Mouse (Mus musculus) right cerebral cortex, postnatal 4 days (tissue): Measurements from ENCODE around the gene Fam20a.

Source experiments
- DNase-seq: peaks from one replicate; pipeline ENCODE4 v3.0.0-alpha.2; 2022

Gene Fam20a

GRCm38 (mm10) chr11:109715311-109715781 is 6.7 kb downstream of the Fam20a start:
- DNase-seq, result no peak

GRCm38 (mm10) chr11:109714341-109715247 is 7.5 kb downstream of the Fam20a start:
- no peak for DNase-seq

DNA sequence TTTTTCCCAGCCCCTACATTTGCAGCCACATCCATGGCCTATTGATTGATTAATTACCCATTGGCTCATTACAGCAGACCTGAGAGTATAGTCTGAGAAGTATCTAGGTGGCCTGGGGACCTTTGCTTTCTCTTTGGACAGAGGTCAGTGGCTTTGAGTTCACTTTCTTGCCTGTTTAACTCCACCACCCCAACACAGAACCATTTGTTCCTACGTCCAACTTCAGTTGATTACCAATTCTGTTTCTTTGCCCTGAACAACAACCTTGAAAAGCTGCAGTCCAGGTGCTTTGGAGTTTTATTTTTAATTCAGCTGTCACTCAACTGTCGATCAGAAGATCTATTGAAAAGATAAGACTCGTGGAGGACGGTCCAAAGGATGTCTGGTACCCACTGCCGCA is 12.6 kb downstream of the Fam20a start:
- no peak for DNase-seq

- DNase-seq, result no peak
Measured at GRCm38 (mm10) chr11:109708786-109709185, 13.3 kb downstream of the Fam20a start.

GRCm38 (mm10) chr11:109707442-109707841 is 14.6 kb downstream of the Fam20a start:
- no peak for DNase-seq

DNA sequence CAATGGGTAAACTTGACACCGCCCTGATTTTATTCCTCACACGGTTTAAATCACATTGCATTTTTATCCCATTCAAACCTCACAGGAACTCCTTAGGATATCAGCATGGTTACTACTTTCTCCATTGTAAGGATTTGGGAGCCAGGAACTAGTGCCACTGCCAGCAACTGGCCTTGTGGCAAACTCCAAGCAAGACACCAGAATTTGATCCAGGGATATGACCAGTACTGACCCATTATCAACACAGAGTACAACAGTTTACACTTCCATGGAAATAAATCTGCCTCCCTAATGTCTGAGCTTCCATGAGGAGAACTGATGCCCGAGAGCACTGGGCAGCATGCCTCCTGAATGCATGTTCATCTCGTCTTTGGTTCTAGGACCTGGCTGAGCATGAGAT is 15.5 kb downstream of the Fam20a start:
- no peak for DNase-seq

GRCm38 (mm10) chr11:109706055-109706412 is 16.0 kb downstream of the Fam20a start:
- no peak for DNase-seq

- no peak for DNase-seq
Measured at GRCm38 (mm10) chr11:109705336-109706054, 16.6 kb downstream of the Fam20a start.

- no peak for DNase-seq
Measured at GRCm38 (mm10) chr11:109704311-109705205, 17.5 kb downstream of the Fam20a start.

DNA sequence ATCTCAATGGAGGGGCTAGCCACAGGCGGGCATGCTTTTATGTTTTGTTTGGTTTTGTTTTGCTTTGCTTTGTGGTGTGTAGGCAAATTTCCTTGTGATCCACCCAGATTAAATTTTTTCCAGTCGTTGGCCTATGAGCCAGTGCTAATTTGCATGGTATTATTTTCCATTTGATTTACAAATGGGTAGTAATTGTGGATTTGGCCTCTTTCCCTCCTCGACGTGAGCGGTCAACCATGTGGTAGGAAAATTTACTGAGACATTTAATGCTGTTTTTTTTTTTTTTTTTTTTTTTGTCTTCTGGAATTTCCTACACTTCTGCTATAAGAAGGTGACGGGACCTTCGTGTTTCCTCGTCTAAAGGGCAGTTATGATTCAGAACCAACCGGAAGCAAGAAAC is 18.2 kb downstream of the Fam20a start:
- no peak for DNase-seq

DNA sequence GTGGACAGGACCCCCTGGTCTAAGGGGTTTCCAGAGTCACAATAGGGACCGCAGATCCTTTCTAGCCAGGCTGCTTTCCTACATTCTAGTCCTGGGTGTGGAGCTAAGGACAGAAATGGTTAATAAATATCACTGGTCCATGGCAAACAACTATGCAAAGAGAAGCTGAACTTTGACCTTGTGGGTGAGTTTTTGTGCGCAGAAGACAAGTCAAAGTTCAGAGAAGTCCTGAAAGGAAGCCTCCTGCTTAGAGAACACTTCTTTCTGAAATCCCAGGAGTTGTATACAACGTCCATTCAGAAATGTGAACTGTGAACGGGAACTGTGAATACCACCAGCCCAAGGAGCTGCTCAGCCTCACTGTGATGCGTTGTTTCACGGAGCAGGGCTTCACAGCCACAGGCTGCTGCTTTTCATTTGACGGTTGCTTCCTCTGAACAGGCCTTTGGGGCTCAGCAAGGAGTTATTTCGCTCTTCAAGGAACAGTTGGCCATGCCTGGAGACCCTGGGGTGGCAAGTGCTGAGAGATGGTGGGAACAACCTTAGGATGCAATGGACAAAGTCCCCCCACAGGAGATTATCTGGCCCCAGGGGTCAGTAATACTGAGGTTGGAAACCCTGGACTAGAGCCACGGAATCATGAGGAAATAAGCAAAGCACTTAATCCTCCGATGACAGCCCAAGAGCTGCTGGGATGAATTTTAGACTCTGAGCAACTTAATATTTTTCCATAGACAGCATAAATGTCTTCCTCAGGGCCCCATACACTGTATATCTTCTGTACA is 19.9 kb downstream of the Fam20a start:
- no peak for DNase-seq

DNA sequence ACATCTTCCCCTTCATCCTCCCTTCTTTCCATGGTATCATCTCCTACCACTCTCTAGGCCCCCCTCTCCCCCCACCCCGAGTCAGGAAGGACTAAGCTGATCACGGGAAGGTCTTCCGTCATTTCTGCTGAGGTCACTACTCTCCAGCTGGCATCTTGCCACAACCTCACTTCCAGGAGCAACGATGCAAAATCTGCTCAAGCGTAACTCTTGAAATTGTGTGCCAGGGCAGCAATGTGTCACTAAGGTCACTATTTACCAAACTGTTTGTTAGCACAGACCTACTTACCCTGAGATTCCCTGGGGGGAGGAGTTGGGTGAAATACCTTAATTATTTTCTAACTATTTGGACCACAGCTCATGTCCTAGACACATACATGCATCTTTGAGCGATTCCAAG is 21.3 kb downstream of the Fam20a start:
- DNase-seq, result no peak

- DNase-seq, result no peak
Measured at GRCm38 (mm10) chr11:109699784-109700183, 22.3 kb downstream of the Fam20a start.

DNA sequence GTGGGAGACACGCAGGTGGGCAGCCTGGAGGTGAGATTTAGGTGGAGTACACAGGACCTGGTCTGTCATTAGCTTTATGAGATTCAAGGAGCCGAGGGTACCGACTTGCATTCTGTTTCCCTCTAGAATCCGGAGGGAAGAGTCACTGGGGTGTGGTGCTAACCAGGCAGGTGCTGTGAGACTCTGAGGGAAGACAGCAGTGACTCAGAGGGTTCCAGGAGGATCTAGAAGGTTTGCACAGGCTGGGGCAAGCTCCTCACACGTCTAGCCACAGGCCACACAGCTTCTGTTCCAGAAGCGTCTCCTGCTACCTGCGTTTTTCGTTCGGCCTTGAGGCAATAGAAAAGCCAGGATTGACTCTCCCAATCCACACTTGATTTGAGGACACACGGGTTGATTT is 23.3 kb downstream of the Fam20a start:
- no peak for DNase-seq

DNA sequence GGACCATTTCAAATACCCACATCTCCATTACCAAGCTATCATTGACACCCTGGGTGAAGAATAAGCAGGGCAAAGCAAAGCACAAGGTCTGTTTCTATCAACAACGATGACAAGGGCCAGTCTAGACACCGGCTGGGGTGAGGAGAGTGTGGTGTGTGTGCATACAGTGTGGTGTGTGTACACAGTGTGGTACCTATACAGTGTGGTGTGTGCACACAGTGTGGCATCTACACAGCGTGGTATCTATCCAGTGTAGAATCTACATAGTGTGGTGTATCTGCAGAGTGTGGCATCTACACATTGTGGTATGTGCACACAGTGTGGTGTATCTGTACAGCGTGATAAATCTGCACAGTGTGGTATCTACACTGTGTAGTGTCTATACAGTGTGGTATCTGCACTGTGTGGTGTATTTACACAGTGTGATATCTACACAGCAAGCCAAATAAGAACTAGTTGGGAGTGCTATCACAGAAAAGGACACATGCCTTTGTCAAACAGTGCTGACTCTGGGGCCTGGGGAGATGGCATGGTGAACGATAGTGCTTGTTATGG is 24.9 kb downstream of the Fam20a start:
- DNase-seq, result no peak

GRCm38 (mm10) chr11:109696519-109696918 is 25.6 kb downstream of the Fam20a start:
- no peak for DNase-seq

GRCm38 (mm10) chr11:109692737-109693136 is 29.3 kb downstream of the Fam20a start:
- no peak for DNase-seq

GRCm38 (mm10) chr11:109689539-109689938 is 32.5 kb downstream of the Fam20a start:
- no peak for DNase-seq

- DNase-seq, result no peak
Measured at GRCm38 (mm10) chr11:109682221-109682620, 39.9 kb downstream of the Fam20a start.

DNA sequence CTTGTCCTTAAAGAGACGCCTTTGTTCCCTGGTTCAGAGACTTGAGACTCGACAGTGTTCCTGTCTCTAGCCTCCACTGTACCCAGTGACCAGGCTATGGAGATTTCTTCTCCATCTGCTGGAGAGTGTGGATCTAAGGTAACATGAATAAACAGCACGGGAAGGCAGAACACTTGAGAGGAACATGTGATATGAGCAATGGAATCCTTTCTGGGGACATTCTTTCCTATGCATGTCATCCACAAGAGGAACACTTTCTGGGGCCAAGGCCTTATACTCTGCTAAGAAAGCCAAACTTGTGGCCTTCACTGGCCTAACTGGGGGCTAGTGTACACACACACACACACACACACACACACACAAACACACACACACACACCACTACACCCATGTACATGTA is 40.5 kb downstream of the Fam20a start:
- no peak for DNase-seq

DNA sequence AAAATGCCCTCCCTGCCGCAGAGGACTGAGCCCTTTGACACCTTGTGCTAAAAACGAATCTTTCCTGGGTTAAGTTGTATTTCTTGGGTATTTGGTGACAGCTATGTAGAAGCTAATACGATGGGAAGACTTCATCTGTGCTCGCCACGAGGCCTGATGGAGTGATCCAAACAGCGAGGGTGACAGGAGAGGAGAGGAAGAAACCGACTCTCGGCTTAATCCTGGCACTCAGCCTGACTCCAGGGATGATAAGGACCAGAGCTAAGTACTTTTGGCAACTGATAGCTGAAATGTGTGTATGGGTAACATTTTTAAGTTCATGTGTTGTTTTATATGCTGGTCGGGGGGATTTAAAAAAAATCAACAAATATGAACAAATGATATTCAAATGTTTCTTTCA is 41.1 kb downstream of the Fam20a start:
- no peak for DNase-seq

DNA sequence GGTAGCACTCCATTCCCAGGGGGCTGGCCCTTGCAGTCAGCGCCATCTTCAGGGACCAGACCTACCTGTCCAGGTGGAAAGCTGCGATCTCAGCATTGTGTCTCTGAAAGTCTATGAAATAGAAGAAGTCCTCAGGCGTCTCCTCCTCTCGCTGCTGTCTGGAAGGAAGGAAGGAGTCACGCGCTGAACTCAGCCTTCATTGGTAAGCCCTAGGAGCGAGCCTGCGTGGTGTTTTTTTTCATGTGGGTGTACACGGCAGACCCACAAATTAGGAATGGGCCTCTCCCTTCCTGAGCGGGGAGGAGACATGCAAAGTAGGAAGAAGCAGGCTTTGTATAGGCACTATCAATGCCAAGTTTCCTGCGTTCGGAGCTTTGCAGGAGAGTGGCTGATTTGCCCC is 43.8 kb downstream of the Fam20a start:
- no peak for DNase-seq
